Mouse (Mus musculus) MEL (cell line): ENCODE measurements around the gene Bcr.

Experiments used
- BHLHE40 ChIP-seq: IDR thresholded peaks from 2 replicates; pipeline ENCODE4 v1.6.1; 2012; ENCODE audit warnings: low read depth, mild to moderate bottlenecking, inconsistent platforms, low read length, improper control_type of control experiment, borderline replicate concordance
- MAX ChIP-seq: IDR thresholded peaks from 2 replicates; pipeline ENCODE4 v1.6.1; 2011; ENCODE audit warnings: low read length, improper control_type of control experiment

GRCm38 (mm10) chr10:75145221-75145620 lies 84.8 kb downstream of the Bcr start:
- no peak for TF ChIP-seq MAX
- TF ChIP-seq BHLHE40, result no peak
